Mouse (Mus musculus) layer of hippocampus, adult 2 months (tissue): Measurements from ENCODE around the gene Gm21915. TPM values are rescaled to one million over a fixed set of nuclear protein-coding genes. Genes with fewer than 3 reads are reported as not detected.
A peak's percentile ranks its signal among the peaks of the same experiment; 100 is the strongest.

ENCODE experiments used
- DNase-seq, 2 experiments: peaks; one replicate each; pipeline ENCODE4 v3.0.0; 2022; ENCODE audit warnings: low spot score in 2 of 2
- H3K27ac ChIP-seq: fragments of 200-600 bp; 2 replicates; pipeline ENCODE4 v1.8.1; 2022
- H3K4me3 ChIP-seq: fragments of 200-600 bp; 2 replicates; pipeline ENCODE4 v1.8.1; 2022; ENCODE audit warnings: mild to moderate bottlenecking
- CTCF ChIP-seq: fragments of 200-600 bp; conservative IDR thresholded peaks from 2 replicates; pipeline ENCODE4 v1.8.1; 2022; ENCODE audit warnings: antibody characterized with exemption, mild to moderate bottlenecking, moderate library complexity
- total RNA-seq, 2 experiments: library from RNA; stranded (reverse); gene quantifications; 2 replicates each; pipeline ENCODE4 v1.2.3; 2021

The Gm21915 gene
- total RNA-seq, 2 experiments from 2014 or later, result not detected

DNA sequence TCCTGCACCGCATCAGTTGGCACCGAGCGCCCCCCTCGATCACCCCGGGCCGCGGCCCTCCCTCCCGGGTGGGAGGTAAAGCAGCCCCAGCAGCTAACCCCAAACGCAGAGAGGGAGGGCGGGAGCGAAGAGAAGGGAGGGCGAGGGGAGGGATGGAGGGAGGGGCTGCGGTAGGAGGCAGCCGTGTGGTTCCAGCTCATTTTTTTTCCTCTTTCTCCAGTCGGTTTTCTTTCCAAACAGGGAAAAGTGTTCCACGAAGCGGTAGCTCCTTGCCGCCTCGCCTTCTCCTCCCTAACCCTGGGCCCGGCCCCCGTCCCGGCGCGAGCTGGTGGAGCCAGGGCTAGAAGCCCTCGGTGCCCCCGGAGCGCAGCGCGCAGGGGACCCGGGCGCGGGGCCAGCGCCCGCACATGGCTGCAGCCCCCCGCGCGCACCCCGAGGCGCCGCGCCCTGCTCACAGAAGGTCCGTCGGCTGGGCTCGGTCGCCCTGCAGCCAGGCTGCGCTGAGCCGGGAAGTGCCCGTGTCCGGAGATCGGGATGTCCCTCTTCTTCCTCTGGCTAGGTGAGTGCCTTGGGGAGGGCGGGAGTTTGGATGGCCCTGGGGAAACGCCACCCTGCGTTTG, 15.5 kb downstream of the Gm21915 start, which contains the start of gene Clmp:
Gene Clmp (plus strand): TSS at position 162 of the 620 bp plus-strand sequence.
- peak within 1 kb of the TSS; percentile 90 for H3K27ac ChIP-seq
- DNase-seq, result no peak
- no peak for TF ChIP-seq CTCF
- H3K4me3 ChIP-seq, result peak within 1 kb of the TSS; percentile 68

DNA sequence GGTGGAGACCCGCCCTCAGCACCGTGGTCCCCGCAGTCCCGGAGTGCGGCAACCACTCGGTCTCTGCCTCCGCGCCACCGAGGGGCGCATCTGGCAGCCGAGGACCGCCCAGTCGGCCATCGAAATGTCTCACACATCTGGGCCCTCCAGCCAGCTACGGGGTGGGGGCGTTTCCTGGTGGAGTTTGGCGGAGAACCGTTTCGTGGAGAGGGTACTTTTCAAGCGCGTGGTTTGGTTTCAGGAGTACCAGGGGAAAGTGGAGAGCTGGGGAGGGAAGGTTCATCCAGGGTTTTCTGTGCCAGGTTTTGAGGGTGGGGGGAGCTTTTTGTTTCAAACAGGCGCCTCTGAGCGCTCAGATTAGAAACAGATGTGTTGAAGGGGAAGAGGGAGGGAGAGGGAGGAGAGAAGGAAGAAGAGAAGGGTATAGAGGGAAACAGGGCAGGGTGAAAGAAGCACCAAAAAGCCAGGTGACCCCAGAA, 16.0 kb downstream of the Gm21915 start:
- DNase-seq, result no peak
- Histone ChIP-seq H3K27ac (peak overlapping the region; percentile 90), H3K4me3 (peak overlapping the region; percentile 68)
- no peak for TF ChIP-seq CTCF

DNA sequence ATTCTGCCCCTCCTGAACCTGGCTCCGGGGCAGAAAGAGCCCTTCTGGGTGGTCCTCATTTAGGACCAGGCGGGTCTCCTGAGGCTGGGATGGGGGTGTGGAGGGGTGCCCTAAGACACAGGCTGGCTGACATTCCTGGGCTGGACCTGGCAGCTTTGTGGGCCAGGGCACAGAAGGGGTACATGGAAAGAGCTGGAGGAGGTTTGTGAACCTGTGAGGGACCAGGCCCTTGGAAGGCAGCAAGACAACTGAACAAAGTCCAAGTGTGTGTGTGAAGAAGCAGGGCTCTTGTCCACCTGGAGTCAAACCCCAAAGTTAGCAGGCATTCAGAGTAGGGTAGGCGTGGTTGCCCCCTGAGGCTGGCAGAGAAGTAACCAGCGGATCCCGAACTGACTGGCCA, 16.6 kb downstream of the Gm21915 start:
- no peak for DNase-seq
- TF ChIP-seq CTCF, result no peak
- peak overlapping the region; percentile 68 for H3K4me3 ChIP-seq
- H3K27ac ChIP-seq, result peak overlapping the region; percentile 90

DNA sequence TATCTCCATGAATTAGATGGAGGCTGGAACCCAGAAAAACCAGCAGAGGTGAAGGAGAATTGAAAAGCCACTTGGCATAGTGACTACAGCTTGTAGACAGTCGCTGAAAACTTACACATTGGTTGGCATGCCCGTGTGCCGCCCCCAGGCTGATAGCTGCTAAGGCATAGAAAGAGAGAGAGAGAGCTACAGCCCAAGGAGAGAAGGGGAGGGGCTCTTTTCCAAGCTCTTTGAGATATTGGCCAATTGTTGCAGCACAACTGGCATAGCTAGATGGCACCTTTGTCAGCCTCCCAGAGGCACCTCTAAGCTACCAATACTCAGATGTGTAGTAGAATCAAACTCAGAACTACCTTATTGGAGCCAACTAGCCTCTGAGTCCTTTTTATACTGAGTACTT, 17.1 kb downstream of the Gm21915 start:
- Histone ChIP-seq H3K4me3 (peak overlapping the region; percentile 68; the same call in 1 of the 2 replicates), H3K27ac (no peak overlapping the region)
- no peak for TF ChIP-seq CTCF
- no peak for DNase-seq

DNA sequence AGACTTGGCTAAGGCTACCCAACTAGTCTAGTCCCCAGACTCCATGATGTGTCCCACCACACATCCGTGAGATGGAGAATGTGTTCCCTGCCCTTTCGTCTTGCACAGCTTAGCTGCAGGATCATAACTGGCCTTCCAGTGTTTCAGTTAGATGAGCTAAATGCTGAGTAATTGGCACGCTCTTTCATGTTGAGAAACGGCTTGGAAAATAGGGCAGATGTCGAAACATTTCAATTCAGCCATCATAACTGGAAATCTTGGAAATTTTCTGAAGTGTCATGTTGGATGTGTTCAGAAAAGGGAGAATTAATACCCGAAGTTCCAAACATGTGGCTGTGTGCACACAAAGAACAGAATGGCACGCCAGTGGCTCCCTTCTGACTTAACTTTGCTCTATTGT, 20.1 kb downstream of the Gm21915 start:
- DNase-seq, result no peak
- H3K4me3 ChIP-seq, result no peak overlapping the region
- no peak for TF ChIP-seq CTCF
- no peak overlapping the region for H3K27ac ChIP-seq

DNA sequence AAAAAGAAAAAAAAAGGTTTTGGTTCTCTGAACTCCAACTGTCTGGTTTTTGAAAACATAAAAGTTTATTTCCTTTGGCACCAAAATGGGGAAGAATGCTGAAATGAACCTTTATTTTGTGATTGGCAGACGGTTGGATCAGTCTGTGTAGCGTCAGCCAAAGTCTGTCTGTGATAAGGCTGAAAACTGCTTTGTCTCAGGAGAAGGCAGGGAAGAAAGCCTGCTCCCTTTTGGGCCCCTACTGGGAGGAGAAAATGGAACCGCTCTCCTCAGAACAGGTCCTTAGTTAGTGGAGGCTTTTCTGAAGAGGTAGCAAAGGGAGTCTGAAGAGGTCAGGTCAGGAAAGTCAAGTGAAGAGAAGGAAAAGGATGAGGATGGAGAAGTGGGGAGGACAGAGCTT, 22.6 kb downstream of the Gm21915 start:
- Histone ChIP-seq H3K4me3 (no peak overlapping the region), H3K27ac (peak overlapping the region; percentile 51; the same call in 1 of the 2 replicates)
- DNase-seq, result no peak
- TF ChIP-seq CTCF, result no peak

DNA sequence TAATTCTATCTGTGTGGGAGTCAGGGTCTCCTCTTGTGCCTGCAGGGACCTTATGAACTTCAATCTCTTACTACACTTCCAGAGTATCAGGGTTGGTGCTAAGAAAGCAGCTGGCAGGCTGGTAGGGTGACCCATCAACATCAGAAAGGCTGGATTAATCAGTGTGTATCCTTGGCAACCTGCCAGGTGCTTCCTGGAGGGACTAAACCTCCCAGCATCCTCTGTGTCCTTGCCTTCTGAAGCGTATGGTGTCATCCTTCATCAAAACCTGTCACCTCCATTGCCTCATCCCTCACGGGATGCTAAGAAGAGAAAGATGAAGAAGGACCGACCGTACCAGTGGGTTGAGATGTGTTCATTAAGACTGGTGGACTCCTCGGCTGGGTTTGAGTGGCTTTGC, 23.4 kb downstream of the Gm21915 start:
- TF ChIP-seq CTCF, result no peak
- no peak for DNase-seq
- Histone ChIP-seq H3K27ac (peak overlapping the region; percentile 51), H3K4me3 (no peak overlapping the region)

DNA sequence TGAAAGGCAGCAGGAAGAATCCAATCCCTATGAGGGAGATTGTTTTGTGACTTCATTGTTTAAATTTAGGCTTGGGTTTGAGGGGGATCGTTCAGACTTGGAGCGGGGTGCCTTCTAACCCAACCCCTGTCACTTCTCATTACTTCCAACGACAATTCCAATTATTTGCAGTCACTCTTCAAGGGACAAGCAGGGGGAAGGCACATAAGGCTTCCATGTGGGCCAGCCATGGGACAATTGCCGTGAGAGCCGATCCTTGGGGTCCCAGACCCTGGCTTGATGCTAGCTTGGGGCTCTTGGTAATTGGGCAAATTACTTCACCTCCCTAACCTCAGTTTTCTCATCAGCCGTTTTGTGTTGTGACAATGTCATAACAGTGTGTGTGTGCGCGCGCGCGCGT, 23.9 kb downstream of the Gm21915 start:
- no peak overlapping the region for H3K4me3 ChIP-seq
- H3K27ac ChIP-seq, result no peak overlapping the region
- DNase-seq, result no peak
- no peak for TF ChIP-seq CTCF

DNA sequence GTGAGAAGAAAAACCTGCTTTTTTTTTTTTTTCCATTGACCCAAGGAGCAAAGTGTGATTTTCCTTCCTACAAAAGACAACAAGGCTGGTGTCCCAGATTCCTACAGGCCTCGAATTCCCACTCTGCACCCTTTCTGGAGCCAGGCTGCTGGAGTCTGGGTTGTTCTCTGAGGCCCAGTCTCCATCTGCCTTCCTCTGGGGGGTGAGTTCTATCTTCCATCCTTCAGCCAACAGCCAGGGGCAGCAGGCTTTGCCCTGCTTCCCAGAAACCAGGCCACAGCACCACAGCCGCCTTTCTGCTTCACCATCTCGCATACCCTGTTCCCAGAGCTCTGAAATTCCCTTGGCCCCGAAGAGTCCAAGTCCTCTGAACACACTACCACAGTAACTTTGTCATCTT, 25.7 kb downstream of the Gm21915 start:
- Histone ChIP-seq H3K27ac (no peak overlapping the region), H3K4me3 (no peak overlapping the region)
- DNase-seq, result no peak
- no peak for TF ChIP-seq CTCF

DNA sequence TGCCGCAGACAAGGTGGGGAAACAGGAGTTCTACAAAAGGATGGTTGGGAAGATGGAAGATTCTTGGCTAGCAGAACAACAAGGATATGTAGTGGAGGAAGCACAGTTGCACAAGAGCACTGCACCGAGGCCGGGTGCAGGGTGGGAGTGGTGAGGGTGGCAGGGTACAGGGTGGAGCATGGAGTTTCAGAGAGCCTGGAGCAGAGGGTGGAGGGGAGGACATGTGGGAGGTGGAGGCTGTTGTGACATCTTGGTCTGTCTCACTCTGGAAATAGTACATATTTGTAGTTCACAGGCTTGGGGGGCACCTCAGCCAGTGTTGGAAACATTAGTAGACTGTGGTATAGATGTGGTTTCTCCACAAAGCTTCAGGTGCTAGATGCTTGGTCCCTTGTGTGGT, 28.8 kb downstream of the Gm21915 start:
- no peak for TF ChIP-seq CTCF
- no peak overlapping the region for H3K4me3 ChIP-seq
- peak in 1 of 2 experiments; percentile 56 for DNase-seq
- peak overlapping the region; percentile 54 for H3K27ac ChIP-seq

DNA sequence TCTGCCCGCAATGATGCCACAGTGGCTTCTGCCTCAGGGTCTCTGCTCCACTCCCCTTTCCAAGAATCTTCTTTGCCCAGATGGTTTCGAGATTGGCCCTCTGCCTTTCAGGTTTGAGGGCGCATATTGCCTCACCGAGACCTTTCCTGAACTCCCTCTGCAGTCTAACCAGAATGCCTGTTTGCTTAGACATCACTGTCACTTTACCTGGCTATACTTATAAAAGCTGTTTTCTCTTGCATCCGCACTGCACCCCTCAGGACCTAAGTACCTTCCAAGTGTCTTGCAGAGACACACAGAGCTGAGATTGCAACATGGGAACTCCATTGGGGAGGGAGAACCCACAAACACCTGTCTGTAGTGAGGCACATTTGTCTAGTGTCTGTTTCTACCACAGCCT, 29.8 kb downstream of the Gm21915 start:
- Histone ChIP-seq H3K27ac (no peak overlapping the region), H3K4me3 (no peak overlapping the region)
- TF ChIP-seq CTCF, result no peak
- DNase-seq, result no peak

DNA sequence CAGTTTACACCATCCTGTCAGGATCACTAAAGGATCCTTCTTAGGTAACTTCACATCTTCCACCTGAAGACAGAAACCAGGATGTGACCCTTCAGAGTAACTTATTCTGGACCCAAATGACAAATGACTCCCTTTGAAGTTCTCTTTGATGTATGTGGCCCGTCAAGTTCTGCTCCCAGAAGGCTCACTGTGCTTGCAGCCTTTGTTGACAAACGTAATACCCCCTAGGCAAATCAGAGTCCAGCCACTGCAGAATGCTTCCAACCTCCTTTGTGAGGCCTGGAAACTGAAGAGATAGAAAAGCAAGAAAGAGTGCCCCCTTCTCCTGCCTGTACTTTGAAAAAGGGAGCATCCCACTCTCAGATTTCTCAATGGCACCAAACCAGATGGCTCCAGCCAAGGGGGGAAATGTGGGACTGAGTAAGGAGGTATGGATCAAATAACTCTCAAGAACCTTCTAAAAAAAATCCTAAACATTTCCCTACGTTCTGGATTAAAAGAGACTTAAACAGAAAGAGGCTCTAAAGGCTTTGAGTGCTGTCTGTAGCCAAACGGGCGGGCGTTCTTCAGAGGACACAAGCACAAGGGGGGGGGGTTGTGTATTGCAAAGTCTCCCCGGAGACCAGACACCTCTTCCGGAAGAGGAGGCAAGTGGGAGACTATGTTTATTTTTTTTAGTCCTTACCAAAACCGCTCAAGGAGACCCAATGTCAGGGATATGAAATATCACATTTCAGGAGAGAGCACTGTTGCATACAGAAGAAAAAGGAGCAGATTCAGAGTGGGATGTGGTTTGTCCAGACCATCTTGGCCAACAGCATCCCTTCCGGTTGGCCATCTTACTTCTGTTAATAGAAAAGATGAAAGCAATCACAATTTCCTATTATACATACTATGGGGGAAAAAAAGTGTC, 34.2 kb downstream of the Gm21915 start:
- Histone ChIP-seq H3K27ac (no peak overlapping the region), H3K4me3 (no peak overlapping the region)
- TF ChIP-seq CTCF, result no peak
- no peak for DNase-seq

DNA sequence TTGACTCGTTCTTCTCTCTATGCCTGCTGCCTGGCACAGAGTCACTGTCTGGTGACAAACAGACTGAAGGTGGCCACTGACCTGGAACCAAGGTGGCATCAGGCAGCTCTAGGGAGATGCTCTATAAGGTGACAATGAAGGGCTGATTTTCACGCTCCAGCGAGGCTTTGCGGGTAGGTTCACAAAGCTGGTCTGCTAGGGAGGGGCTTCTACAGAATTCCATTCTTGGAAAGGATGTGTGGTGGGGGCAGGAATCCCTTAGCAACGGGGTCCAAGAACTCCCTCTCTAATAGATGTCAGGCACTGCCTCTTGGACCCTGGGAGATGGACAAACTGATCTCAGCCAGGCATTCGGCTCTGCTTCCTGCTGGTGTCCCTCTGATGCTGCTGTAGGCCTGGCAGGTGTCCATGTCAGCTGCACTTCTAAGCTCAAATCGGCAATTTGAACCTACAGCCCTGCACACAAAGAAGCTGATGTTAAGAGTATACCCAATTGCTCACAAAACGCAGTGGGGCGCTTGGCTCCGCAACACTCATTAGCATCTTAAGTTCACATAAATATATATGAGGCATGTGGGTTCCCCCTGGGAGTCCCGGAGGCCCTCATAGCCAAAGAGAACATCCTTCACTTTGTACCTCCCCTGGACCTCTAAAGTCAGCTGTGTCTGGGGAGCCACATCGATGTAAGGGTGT, 38.2 kb downstream of the Gm21915 start:
- H3K4me3 ChIP-seq, result no peak overlapping the region
- no peak for TF ChIP-seq CTCF
- no peak overlapping the region for H3K27ac ChIP-seq
- no peak for DNase-seq
